Mouse (Mus musculus) MEL (cell line): ENCODE measurements around the gene Mymx. TPM values are rescaled to one million over a fixed set of nuclear protein-coding genes. Genes with fewer than 3 reads are reported as not detected.

ENCODE experiments used
- DNase-seq: peaks from one replicate; pipeline ENCODE4 v3.0.0; 2011; ENCODE audit warnings: low read depth, low spot score
- H3K27ac ChIP-seq: 2 replicates; pipeline ENCODE4 v1.5.1; 2012; ENCODE audit warnings: low read depth, mild to moderate bottlenecking, control low read depth, low read length, moderate library complexity; ENCODE audit not compliant: control insufficient read depth
- H3K27me3 ChIP-seq, 2 experiments: fragments of 150-350 bp in 1 of 2; sonication (generic) in 1 of 2; 2 replicates each; pipeline ENCODE4 v1.6.1; 2012; ENCODE audit warnings: low read length in 2 of 2, mild to moderate bottlenecking in 2 of 2, improper control_type of control experiment in 1 of 2, moderate library complexity in 1 of 2; ENCODE audit not compliant: insufficient read depth in 2 of 2, control insufficient read depth in 1 of 2
- H3K36me3 ChIP-seq, 2 experiments: 2 replicates each; pipeline ENCODE4 v1.6.1; 2012 to 2014; ENCODE audit warnings: low read length in 2 of 2, improper control_type of control experiment in 1 of 2, inconsistent platforms in 1 of 2, mild to moderate bottlenecking in 1 of 2; ENCODE audit not compliant: insufficient read depth in 2 of 2, control insufficient read depth in 1 of 2
- H3K4me1 ChIP-seq, 2 experiments: fragments of 150-350 bp in 1 of 2; sonication (generic) in 1 of 2; 2 replicates each; pipeline ENCODE4 v1.6.1; 2012; ENCODE audit warnings: low read length in 2 of 2, improper control_type of control experiment in 1 of 2, mild to moderate bottlenecking in 1 of 2; ENCODE audit not compliant: insufficient read depth in 2 of 2, control insufficient read depth in 1 of 2
- H3K4me3 ChIP-seq, 2 experiments: fragments of 150-350 bp in 1 of 2; sonication (generic) in 1 of 2; 2 replicates each; pipeline ENCODE4 v1.5.1; 2012; ENCODE audit warnings: low read depth in 2 of 2, low read length in 2 of 2, mild to moderate bottlenecking in 2 of 2, moderate library complexity in 2 of 2, control low read depth in 1 of 2, improper control_type of control experiment in 1 of 2; ENCODE audit not compliant: control insufficient read depth in 1 of 2, insufficient read depth in 1 of 2
- H3K79me2 ChIP-seq: 2 replicates; pipeline ENCODE4 v1.6.1; 2012; ENCODE audit warnings: mild to moderate bottlenecking, low read length, moderate library complexity; ENCODE audit not compliant: control insufficient read depth, poor library complexity, insufficient read depth
- H3K9ac ChIP-seq: 2 replicates; pipeline ENCODE4 v1.6.1; 2012; ENCODE audit warnings: low read depth, mild to moderate bottlenecking, control low read depth, low read length, moderate library complexity; ENCODE audit not compliant: control insufficient read depth, poor library complexity, severe bottlenecking
- H3K9me3 ChIP-seq: fragments of 150-350 bp; sonication (generic); replicated peaks from 2 replicates; pipeline ENCODE4 v1.6.1; 2012; ENCODE audit warnings: mild to moderate bottlenecking, low read length, improper control_type of control experiment, moderate library complexity; ENCODE audit not compliant: insufficient read depth
- CHD1 ChIP-seq: IDR thresholded peaks from 2 replicates; pipeline ENCODE4 v1.6.1; 2012; ENCODE audit warnings: low read depth, mild to moderate bottlenecking, inconsistent platforms, low read length, improper control_type of control experiment
- CHD2 ChIP-seq: IDR thresholded peaks from 2 replicates; pipeline ENCODE4 v1.6.1; 2011; ENCODE audit warnings: low read length, improper control_type of control experiment
- CTCF ChIP-seq, 3 experiments: IDR thresholded peaks in 2 of 3; conservative IDR thresholded peaks in 1 of 3; 2 replicates each; pipeline ENCODE4 v1.5.1; 2011 to 2012; ENCODE audit warnings: low read length in 3 of 3, low read depth in 2 of 3, mild to moderate bottlenecking in 2 of 3, improper control_type of control experiment in 1 of 3, inconsistent platforms in 1 of 3, mixed read lengths in 1 of 3, moderate library complexity in 1 of 3; ENCODE audit not compliant: control insufficient read depth in 1 of 3, insufficient read depth in 1 of 3, poor library complexity in 1 of 3, severe bottlenecking in 1 of 3
- ELF1 ChIP-seq: IDR thresholded peaks from 2 replicates; pipeline ENCODE4 v1.6.1; 2014; ENCODE audit warnings: low read depth, mild to moderate bottlenecking, inconsistent platforms, low read length, improper control_type of control experiment, moderate library complexity
- EP300 ChIP-seq, 2 experiments: IDR thresholded peaks; 2 replicates each; pipeline ENCODE4 v1.6.1; 2011; ENCODE audit warnings: improper control_type of control experiment in 2 of 2, low read length in 2 of 2, low read depth in 1 of 2, mild to moderate bottlenecking in 1 of 2
- ETS1 ChIP-seq: IDR thresholded peaks from 2 replicates; pipeline ENCODE4 v1.6.1; 2012; ENCODE audit warnings: low read depth, mild to moderate bottlenecking, inconsistent platforms, low read length, improper control_type of control experiment, moderate library complexity
- HCFC1 ChIP-seq: IDR thresholded peaks from 2 replicates; pipeline ENCODE4 v1.6.1; 2012; ENCODE audit warnings: low read depth, mild to moderate bottlenecking, inconsistent platforms, low read length, improper control_type of control experiment, moderate library complexity
- KAT2A ChIP-seq: conservative IDR thresholded peaks from 2 replicates; pipeline ENCODE4 v1.6.1; 2012; ENCODE audit warnings: low read depth, low read length, improper control_type of control experiment, inconsistent platforms
- MAFK ChIP-seq: IDR thresholded peaks from 2 replicates; pipeline ENCODE4 v1.6.1; 2011; ENCODE audit warnings: low read depth, mild to moderate bottlenecking, low read length, improper control_type of control experiment, borderline replicate concordance
- MAX ChIP-seq: IDR thresholded peaks from 2 replicates; pipeline ENCODE4 v1.6.1; 2011; ENCODE audit warnings: low read length, improper control_type of control experiment
- MEF2A ChIP-seq: IDR thresholded peaks from 2 replicates; pipeline ENCODE4 v1.6.1; 2014; ENCODE audit warnings: low read depth, mild to moderate bottlenecking, inconsistent platforms, low read length, improper control_type of control experiment; ENCODE audit not compliant: poor library complexity, insufficient replicate concordance, severe bottlenecking; ENCODE audit errors: extremely low read depth
- MXI1 ChIP-seq: IDR thresholded peaks from 2 replicates; pipeline ENCODE4 v1.6.1; 2011; ENCODE audit warnings: mild to moderate bottlenecking, low read depth, low read length, improper control_type of control experiment
- MYB ChIP-seq: IDR thresholded peaks from 2 replicates; pipeline ENCODE4 v1.6.1; 2011; ENCODE audit warnings: mild to moderate bottlenecking, low read depth, low read length, improper control_type of control experiment
- NELFE ChIP-seq: IDR thresholded peaks from 2 replicates; pipeline ENCODE4 v1.6.1; 2011; ENCODE audit warnings: low read depth, low read length, improper control_type of control experiment
- POLR2A ChIP-seq, 2 experiments: IDR thresholded peaks; 2 replicates each; pipeline ENCODE4 v1.6.1; 2011 to 2012; ENCODE audit warnings: low read length in 2 of 2, mild to moderate bottlenecking in 2 of 2, control low read depth in 1 of 2, improper control_type of control experiment in 1 of 2, low read depth in 1 of 2, moderate library complexity in 1 of 2; ENCODE audit not compliant: control insufficient read depth in 1 of 2, insufficient read depth in 1 of 2, poor library complexity in 1 of 2
- POLR2AphosphoS2 ChIP-seq: IDR thresholded peaks from 2 replicates; pipeline ENCODE4 v1.6.1; 2011; ENCODE audit warnings: low read length, improper control_type of control experiment
- POLR2AphosphoS5 ChIP-seq: IDR thresholded peaks from 2 replicates; pipeline ENCODE4 v1.6.1; 2012; ENCODE audit warnings: low read depth, borderline replicate concordance, mild to moderate bottlenecking, inconsistent platforms, low read length, moderate library complexity, mixed read lengths
- RAD21 ChIP-seq: IDR thresholded peaks from 2 replicates; pipeline ENCODE4 v1.6.1; 2011; ENCODE audit warnings: mild to moderate bottlenecking, low read depth, low read length, improper control_type of control experiment
- SIN3A ChIP-seq: IDR thresholded peaks from 2 replicates; pipeline ENCODE4 v1.6.1; 2012; ENCODE audit warnings: low read length, improper control_type of control experiment, inconsistent platforms
- TAL1 ChIP-seq: IDR thresholded peaks from 2 replicates; pipeline ENCODE4 v1.6.1; 2012; ENCODE audit warnings: mild to moderate bottlenecking, inconsistent platforms, low read length, moderate library complexity, mixed read lengths
- TBP ChIP-seq: IDR thresholded peaks from 2 replicates; pipeline ENCODE4 v1.8.0; 2011; ENCODE audit warnings: low read depth, low read length, improper control_type of control experiment
- UBTF ChIP-seq: IDR thresholded peaks from 2 replicates; pipeline ENCODE4 v1.6.1; 2012; ENCODE audit warnings: low read depth, mild to moderate bottlenecking, inconsistent platforms, low read length, improper control_type of control experiment, moderate library complexity, borderline replicate concordance; ENCODE audit not compliant: insufficient read depth
- ZKSCAN1 ChIP-seq: IDR thresholded peaks from 2 replicates; pipeline ENCODE4 v1.6.1; 2012; ENCODE audit warnings: low read depth, mild to moderate bottlenecking, inconsistent platforms, low read length, improper control_type of control experiment, moderate library complexity
- ZMIZ1 ChIP-seq: IDR thresholded peaks from 2 replicates; pipeline ENCODE4 v1.6.1; 2012; ENCODE audit warnings: low read depth, mild to moderate bottlenecking, inconsistent platforms, low read length, improper control_type of control experiment, moderate library complexity
- polyA plus RNA-seq, 2 experiments: library from polyadenylated mRNA; stranded (reverse) in 1 of 2; unstranded in 1 of 2; fragments of >175 nt in 1 of 2; fragments of >200 nt in 1 of 2; gene quantifications; 2 replicates each; pipeline versions ENCODE4 v1.2.1 to v1.2.4; 2012; ENCODE audit warnings: low replicate concordance in 2 of 2, low read depth in 1 of 2; ENCODE audit not compliant: insufficient read length in 2 of 2, insufficient read depth in 1 of 2, missing spikeins in 1 of 2
- total RNA-seq: library from RNA; depleted of rRNA; stranded (reverse); fragments of 300-350 nt; gene quantifications from 2 replicates; pipeline ENCODE4 v1.2.3, GENCODE M21; 2012

Gene Mymx
- total and polyA plus RNA-seq, 3 experiments, result not detected

DNA sequence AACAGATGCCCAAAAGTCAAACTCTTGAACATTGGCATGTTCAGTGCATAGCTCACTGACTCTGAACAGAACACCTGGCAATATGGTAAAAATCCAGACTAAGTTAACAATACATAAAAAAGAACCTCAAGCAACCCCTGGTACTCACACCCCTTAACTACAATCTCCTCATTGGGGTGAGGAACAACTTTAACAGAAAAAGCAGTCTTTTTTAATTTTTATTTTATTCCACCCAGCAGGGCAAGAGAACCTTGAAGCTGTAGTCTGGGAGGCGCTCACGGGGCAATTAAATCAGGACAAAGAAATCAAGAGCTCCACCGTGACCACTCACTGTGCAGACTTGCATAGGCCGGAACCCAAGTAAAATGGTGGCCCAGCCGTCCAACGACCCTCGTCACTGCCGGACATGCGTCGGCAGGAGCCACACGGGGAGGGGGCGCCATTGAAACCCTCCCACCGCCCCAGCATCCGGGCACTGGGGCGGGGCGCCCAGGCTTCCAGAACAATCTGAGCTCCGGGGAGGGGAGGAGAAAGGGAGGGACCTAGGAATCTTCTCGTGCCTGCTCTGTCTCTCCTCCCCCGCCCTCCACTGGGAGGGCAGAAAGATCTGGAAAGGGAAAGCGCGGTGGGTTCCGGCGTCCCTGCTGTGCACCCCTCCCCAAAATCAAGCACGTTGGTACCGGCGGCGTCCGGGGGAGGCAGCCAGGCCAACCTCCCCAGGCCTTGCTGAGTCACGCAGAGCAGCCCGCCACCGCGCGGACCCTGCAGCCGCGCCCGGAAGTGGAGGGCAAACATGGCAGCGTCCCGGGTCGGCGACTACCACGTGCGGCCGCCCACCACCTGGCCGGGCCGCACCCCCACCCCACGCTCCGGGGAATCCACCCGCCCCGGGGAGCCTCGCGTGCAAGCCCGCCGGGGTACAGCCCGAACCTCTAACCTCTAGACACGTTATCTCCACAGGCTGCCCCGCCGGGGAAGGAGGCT, 29.5 kb downstream of the Mymx start:
- Histone ChIP-seq H3K36me3 (peaks cover 23 to 25% of the 10 kb centered on the region in 2 experiments), H3K9ac (peak overlapping the region; percentile 97), H3K4me3 (peak overlapping the region; percentile 65 to 88)
- peak; percentile 79 for DNase-seq
- TF ChIP-seq EP300 (IDR thresholded peaks at IDR 0.05; ENCODE audit: low read depth in 1 of 2, low read length in 2 of 2) (no peak), POLR2AphosphoS2 (peak; percentile 55), ELF1 (peak; percentile 26; the same call in 1 of the 2 replicates), ZKSCAN1 (no peak), HCFC1 (no peak), MYB (no peak), NELFE (peak; percentile 3; the same call in 1 of the 2 replicates), SIN3A (no peak; the same call in none of the 2 replicates), TAL1 (no peak), KAT2A (no peak), TBP (no peak), MXI1 (peak; percentile 82), RAD21 (no peak), CHD1 (peak; percentile 67; the same call in 1 of the 2 replicates), MEF2A (no peak), MAX (peak; percentile 51; the same call in 1 of the 2 replicates), CHD2 (no peak), UBTF (no peak), CTCF (IDR thresholded peaks at IDR 0.05 in 2 of 3, conservative IDR thresholded peaks at IDR 0.05 in 1 of 3; ENCODE audit: control insufficient read depth in 1 of 3, insufficient read depth in 1 of 3, low read depth in 2 of 3, low read length in 3 of 3, poor library complexity in 1 of 3, severe bottlenecking in 1 of 3) (peak in 1 of 3 experiments; percentile 7; a peak in 3 of 6 replicates), ETS1 (no peak), POLR2AphosphoS5 (no peak), ZMIZ1 (no peak), POLR2A (IDR thresholded peaks at IDR 0.05; ENCODE audit: control insufficient read depth in 1 of 2, insufficient read depth in 1 of 2, low read depth in 1 of 2, low read length in 2 of 2, poor library complexity in 1 of 2) (no peak), MAFK (no peak)
- TF ChIP-seq, all 39 proteins: peak for 7
- Histone ChIP-seq H3K79me2 (peaks cover 38% of the 10 kb centered on the region), H3K4me1 (peaks cover 0 to 27% of the 10 kb centered on the region in 2 experiments; a peak in 2 of 4 replicates), H3K9me3 (no peaks in the 10 kb centered on the region), H3K27ac (peak overlapping the region; percentile 80), H3K27me3 (no peaks in the 10 kb centered on the region)
